Mouse (Mus musculus) myocyte (in vitro differentiated cells): Measurements from ENCODE around the gene Il22ra1.

Source experiments
- MAX ChIP-seq: IDR thresholded peaks from one replicate; pipeline ENCODE4 v1.6.1; 2011; ENCODE audit warnings: low read depth, mild to moderate bottlenecking, control low read depth
- POLR2A ChIP-seq: IDR thresholded peaks from one replicate; pipeline ENCODE4 v1.6.1; 2011; ENCODE audit warnings: low read depth, mild to moderate bottlenecking, control low read depth, moderate library complexity; ENCODE audit not compliant: insufficient read length
- POLR2AphosphoS2 ChIP-seq: IDR thresholded peaks from one replicate; pipeline ENCODE4 v1.6.1; 2011; ENCODE audit warnings: low read depth, control low read depth; ENCODE audit not compliant: insufficient read length
- SRF ChIP-seq: IDR thresholded peaks from one replicate; pipeline ENCODE4 v1.6.1; 2011; ENCODE audit warnings: low read depth; ENCODE audit not compliant: control insufficient read depth, insufficient read length

- no peak for TF ChIP-seq POLR2A
- no peak for TF ChIP-seq MAX
- TF ChIP-seq SRF: no peak
- TF ChIP-seq POLR2AphosphoS2: no peak
Measured at GRCm38 (mm10) chr4:135704016-135704415, 24.0 kb upstream of the Il22ra1 start.
